Mouse (Mus musculus): ENCODE results near the gene Nr6a1. TPM values are rescaled to one million over a fixed set of nuclear protein-coding genes. Genes with fewer than 3 reads are reported as not detected.

The Nr6a1 gene
- polyA plus RNA-seq, 1 experiment from 2014 or later: 2.1 TPM

GRCm38 (mm10) chr2:38705036-38705435 lies 222.5 kb downstream of the Nr6a1 start:
- Histone ChIP-seq H3K9ac (no peak overlapping the region), H3K9me3 (replicated peaks) (no peaks in the 10 kb centered on the region), H3K4me1 (peaks cover 7% of the 10 kb centered on the region; the same call in 1 of the 2 replicates)

GRCm38 (mm10) chr2:38704336-38704735 lies 223.2 kb downstream of the Nr6a1 start:
- no peak for ATAC-seq
- no peaks in the 10 kb centered on the region for H3K9me3 ChIP-seq (replicated peaks)
- 60% methylated on average over 9 of the region's 9 CpGs for WGBS (ENCODE audit: insufficient replicate concordance)
- H3K4me1 ChIP-seq: peaks cover 7% of the 10 kb centered on the region; the same call in 1 of the 2 replicates
- peaks cover 100% of the 10 kb centered on the region for H3K27me3 ChIP-seq (replicated peaks)
- H3K9ac ChIP-seq: no peak overlapping the region
- no peak overlapping the region for H3K4me2 ChIP-seq
- H3K27ac ChIP-seq: no peak overlapping the region
- no peaks in the 10 kb centered on the region for H3K36me3 ChIP-seq
- H3K4me3 ChIP-seq: no peak overlapping the region

More at GRCm38 (mm10) chr2:38705036-38705435, 222.5 kb downstream of the Nr6a1 start:
- no peak overlapping the region for H3K4me3 ChIP-seq
- no peak for ATAC-seq
- H3K27ac ChIP-seq: no peak overlapping the region
- no peaks in the 10 kb centered on the region for H3K36me3 ChIP-seq
- no peak overlapping the region for H3K4me2 ChIP-seq
- H3K27me3 ChIP-seq (replicated peaks): peaks cover 100% of the 10 kb centered on the region
- 47% methylated on average over 4 of the region's 4 CpGs for WGBS (ENCODE audit: insufficient replicate concordance)

- H3K27ac ChIP-seq: no peak overlapping the region
- H3K4me2 ChIP-seq: no peak overlapping the region
- H3K4me1 ChIP-seq: peaks cover 7% of the 10 kb centered on the region; the same call in 1 of the 2 replicates
- H3K9me3 ChIP-seq (replicated peaks): no peaks in the 10 kb centered on the region
- 58% methylated on average over 5 of the region's 5 CpGs for WGBS (ENCODE audit: insufficient replicate concordance)
- peaks cover 100% of the 10 kb centered on the region for H3K27me3 ChIP-seq (replicated peaks)
- no peak overlapping the region for H3K9ac ChIP-seq
- ATAC-seq: no peak
- no peaks in the 10 kb centered on the region for H3K36me3 ChIP-seq
- H3K4me3 ChIP-seq: no peak overlapping the region
Measured at GRCm38 (mm10) chr2:38700177-38700576, 227.3 kb downstream of the Nr6a1 start.

GRCm38 (mm10) chr2:38698623-38699022 lies 228.9 kb downstream of the Nr6a1 start:
- no peak overlapping the region for H3K9ac ChIP-seq
- H3K4me2 ChIP-seq: no peak overlapping the region
- H3K36me3 ChIP-seq: no peaks in the 10 kb centered on the region
- no peaks in the 10 kb centered on the region for H3K9me3 ChIP-seq (replicated peaks)
- H3K27me3 ChIP-seq (replicated peaks): peaks cover 98% of the 10 kb centered on the region
- no peak for ATAC-seq
- no peak overlapping the region for H3K4me3 ChIP-seq
- peaks cover 7% of the 10 kb centered on the region; the same call in 1 of the 2 replicates for H3K4me1 ChIP-seq
- no peak overlapping the region for H3K27ac ChIP-seq
- 64% methylated on average over 5 of the region's 5 CpGs for WGBS (ENCODE audit: insufficient replicate concordance)

- ATAC-seq: no peak
- Histone ChIP-seq H3K27me3 (replicated peaks) (peaks cover 97% of the 10 kb centered on the region), H3K27ac (no peak overlapping the region), H3K9me3 (replicated peaks) (no peaks in the 10 kb centered on the region), H3K4me1 (peaks cover 7% of the 10 kb centered on the region; the same call in 1 of the 2 replicates), H3K9ac (no peak overlapping the region), H3K4me3 (no peak overlapping the region), H3K4me2 (no peak overlapping the region), H3K36me3 (no peaks in the 10 kb centered on the region)
- 60% methylated on average over 27 of the region's 27 CpGs for WGBS (ENCODE audit: insufficient replicate concordance)
Measured at GRCm38 (mm10) chr2:38697128-38698120, 230.1 kb downstream of the Nr6a1 start.

- 70% methylated on average over 9 of the region's 9 CpGs for whole genome bisulfite sequencing (ENCODE audit: insufficient replicate concordance)
- Histone ChIP-seq H3K9me3 (replicated peaks) (no peaks in the 10 kb centered on the region), H3K4me2 (no peak overlapping the region), H3K36me3 (no peaks in the 10 kb centered on the region), H3K27ac (no peak overlapping the region), H3K4me3 (no peak overlapping the region), H3K9ac (no peak overlapping the region), H3K4me1 (peaks cover 6% of the 10 kb centered on the region; the same call in 1 of the 2 replicates), H3K27me3 (replicated peaks) (peaks cover 91% of the 10 kb centered on the region)
- ATAC-seq: no peak
Measured at GRCm38 (mm10) chr2:38695770-38696169, 231.7 kb downstream of the Nr6a1 start.

GRCm38 (mm10) chr2:38691542-38691941 lies 235.9 kb downstream of the Nr6a1 start:
- H3K27me3 ChIP-seq (replicated peaks): peaks cover 91% of the 10 kb centered on the region
- H3K4me3 ChIP-seq: no peak overlapping the region
- H3K36me3 ChIP-seq: no peaks in the 10 kb centered on the region
- H3K9me3 ChIP-seq (replicated peaks): no peaks in the 10 kb centered on the region
- H3K9ac ChIP-seq: no peak overlapping the region
- no peak overlapping the region for H3K27ac ChIP-seq
- H3K4me1 ChIP-seq: peaks cover 9% of the 10 kb centered on the region
- no peak for ATAC-seq
- no peak overlapping the region for H3K4me2 ChIP-seq
- 9% methylated on average over 8 of the region's 8 CpGs for WGBS (ENCODE audit: insufficient replicate concordance)

- no peak overlapping the region for H3K4me2 ChIP-seq
- H3K27ac ChIP-seq: no peak overlapping the region
- no peak overlapping the region for H3K9ac ChIP-seq
- H3K36me3 ChIP-seq: no peaks in the 10 kb centered on the region
- no peak for ATAC-seq
- H3K9me3 ChIP-seq (replicated peaks): no peaks in the 10 kb centered on the region
- no peak overlapping the region for H3K4me3 ChIP-seq
- H3K27me3 ChIP-seq (replicated peaks): peaks cover 86% of the 10 kb centered on the region
- WGBS (ENCODE audit: insufficient replicate concordance): 68% methylated on average over 1 of the region's 1 CpGs
- peaks cover 9% of the 10 kb centered on the region for H3K4me1 ChIP-seq
Measured at GRCm38 (mm10) chr2:38689881-38690280, 237.6 kb downstream of the Nr6a1 start.

GRCm38 (mm10) chr2:38688791-38689520 lies 238.5 kb downstream of the Nr6a1 start:
- Histone ChIP-seq H3K4me3 (peak overlapping the region; percentile 38), H3K4me2 (peak overlapping the region; percentile 63), H3K4me1 (peaks cover 9% of the 10 kb centered on the region), H3K9ac (0 out of 2 replicates have a peak overlapping the region, but pooled peaks have one; percentile 29), H3K27me3 (replicated peaks) (peaks cover 80% of the 10 kb centered on the region), H3K36me3 (no peaks in the 10 kb centered on the region), H3K9me3 (replicated peaks) (no peaks in the 10 kb centered on the region), H3K27ac (no peak overlapping the region)
- ATAC-seq: peak; percentile 52; the same call in 1 of the 2 replicates
- WGBS (ENCODE audit: insufficient replicate concordance): 5% methylated on average over 29 of the region's 29 CpGs

- Histone ChIP-seq H3K4me1 (peaks cover 25% of the 10 kb centered on the region), H3K27me3 (replicated peaks) (peaks cover 66% of the 10 kb centered on the region), H3K9ac (no peak overlapping the region), H3K9me3 (replicated peaks) (no peaks in the 10 kb centered on the region), H3K4me3 (no peak overlapping the region), H3K27ac (no peak overlapping the region), H3K4me2 (no peak overlapping the region), H3K36me3 (no peaks in the 10 kb centered on the region)
- WGBS (ENCODE audit: insufficient replicate concordance): 47% methylated on average over 3 of the region's 3 CpGs
- ATAC-seq: no peak
Measured at GRCm38 (mm10) chr2:38685746-38686145, 241.7 kb downstream of the Nr6a1 start.

- no peak overlapping the region for H3K9ac ChIP-seq
- H3K4me3 ChIP-seq: no peak overlapping the region
- 15% methylated on average over 5 of the region's 5 CpGs for WGBS (ENCODE audit: insufficient replicate concordance)
- peak; percentile 77 for ATAC-seq
- peaks cover 49% of the 10 kb centered on the region for H3K27me3 ChIP-seq (replicated peaks)
- H3K9me3 ChIP-seq (replicated peaks): no peaks in the 10 kb centered on the region
- peak overlapping the region; percentile 23; the same call in 1 of the 2 replicates for H3K4me2 ChIP-seq
- peaks cover 16% of the 10 kb centered on the region for H3K4me1 ChIP-seq
- H3K36me3 ChIP-seq: no peaks in the 10 kb centered on the region
- H3K27ac ChIP-seq: no peak overlapping the region
Measured at GRCm38 (mm10) chr2:38683083-38683482, 244.4 kb downstream of the Nr6a1 start.

- no peak for ATAC-seq
Measured at GRCm38 (mm10) chr2:38682209-38682608, 245.3 kb downstream of the Nr6a1 start.

More at GRCm38 (mm10) chr2:38682209-38682608, 245.3 kb downstream of the Nr6a1 start:
- no peak overlapping the region for H3K4me2 ChIP-seq
- peaks cover 16% of the 10 kb centered on the region for H3K4me1 ChIP-seq
- WGBS (ENCODE audit: insufficient replicate concordance): 82% methylated on average over 5 of the region's 5 CpGs
- no peaks in the 10 kb centered on the region for H3K9me3 ChIP-seq (replicated peaks)
- H3K9ac ChIP-seq: no peak overlapping the region
- no peaks in the 10 kb centered on the region for H3K36me3 ChIP-seq
- no peak overlapping the region for H3K27ac ChIP-seq
- no peak overlapping the region for H3K4me3 ChIP-seq
- peaks cover 40% of the 10 kb centered on the region for H3K27me3 ChIP-seq (replicated peaks)

Data from liver, embryonic 12.5 days (tissue).